Mouse (Mus musculus) Patski (cell line): ENCODE data around the gene Dnajb13. TPM values are rescaled to one million over a fixed set of nuclear protein-coding genes. Genes with fewer than 3 reads are reported as not detected.
A peak's percentile ranks its signal among the peaks of the same experiment; 100 is the strongest.

ENCODE experiments used
- ATAC-seq: fragments of 100-300 bp; one replicate; pipeline ENCODE4 v1.8.0; 2021
- CTCF ChIA-PET: fragments of 350-600 bp; sonication (Branson Sonifier 250); formaldehyde crosslinking; loops from one replicate; lab custom pipeline; 2022; ENCODE audit warnings: inconsistent platforms; lab: Charles Lee
- POLR2A ChIA-PET: fragments of 350-600 bp; sonication (Branson Sonifier 250); formaldehyde crosslinking; loops from one replicate; lab custom pipeline; 2022; ENCODE audit warnings: antibody characterized with exemption, inconsistent platforms; lab: Charles Lee
- DNase-seq: peaks from one replicate; pipeline ENCODE4 v3.0.0-alpha.2; 2011; ENCODE audit warnings: low read depth, low spot score
- H3K27me3 ChIP-seq: fragments of 371-371 bp; one replicate; pipeline ENCODE4 v1.5.1; 2021
- CTCF ChIP-seq: fragments of 100-300 bp; IDR thresholded peaks from one replicate; pipeline ENCODE4 v1.5.1; 2021
- in situ Hi-C: fragments of 300-500 bp; cut with MboI; formaldehyde crosslinking; loops from 3 replicates; pipeline ENCODE4 v1.11.1; 2018; ENCODE audit warnings: low pct_unique_long_range_greater_than_20kb, mixed read lengths
- polyA plus RNA-seq: library from polyadenylated mRNA; unstranded; gene quantifications from one replicate; pipeline ENCODE4 v1.2.3, GENCODE M21; 2021

Dnajb13 gene
- polyA plus RNA-seq, 1 experiment from 2014 or later, result 0.05 TPM

DNA sequence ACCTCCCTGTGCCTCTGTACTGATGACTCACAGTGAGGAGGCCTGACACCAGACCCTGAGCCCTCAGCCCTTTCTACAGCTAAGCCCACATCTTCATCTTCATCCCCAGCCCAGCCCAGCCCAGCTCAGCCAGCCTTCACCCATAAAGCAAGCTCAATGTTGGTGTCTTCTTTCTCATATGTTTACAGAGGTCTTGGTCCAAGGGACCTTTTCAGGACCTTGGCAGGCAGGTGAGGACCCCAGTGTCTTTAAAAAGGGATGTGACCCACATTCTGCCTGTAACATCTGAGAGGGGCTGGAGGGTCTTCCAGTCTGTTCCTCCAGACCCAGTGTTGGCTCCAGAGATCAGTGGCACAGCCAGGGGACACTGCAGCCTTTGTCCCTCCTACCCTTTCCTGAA, 15.3 kb downstream of the Dnajb13 start:
- no peak for DNase-seq
- TF ChIP-seq CTCF, result no peak
- in situ Hi-C loops, result no loop called here
- no peaks in the 10 kb centered on the region for H3K27me3 ChIP-seq
- ChIA-PET CTCF (no interaction called here), POLR2A (no interaction called here)
- no peak for ATAC-seq

DNA sequence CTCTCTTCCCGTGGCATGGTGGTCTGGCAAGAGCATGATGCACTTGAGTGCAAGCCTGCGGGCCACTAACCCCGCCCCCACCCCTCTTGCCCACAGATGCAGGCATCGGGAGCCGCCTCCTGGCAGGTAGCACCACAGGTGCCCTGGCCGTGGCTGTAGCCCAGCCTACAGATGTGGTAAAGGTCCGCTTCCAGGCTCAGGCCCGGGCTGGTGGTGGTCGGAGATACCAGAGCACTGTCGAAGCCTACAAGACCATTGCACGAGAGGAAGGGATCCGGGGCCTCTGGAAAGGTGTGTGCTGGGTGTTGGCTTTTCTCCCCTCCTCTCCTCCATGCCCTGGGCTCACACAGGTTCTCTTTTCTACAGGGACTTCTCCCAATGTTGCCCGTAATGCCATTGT, 16.8 kb downstream of the Dnajb13 start:
- CTCF ChIA-PET, result interaction anchor here (0.8 kb wide), 1 partner anchor 23 kb away, joined by 3 read pairs; no protein-coding TSS in a partner anchor
- in situ Hi-C loops, result no loop called here
- ATAC-seq, result no peak
- H3K27me3 ChIP-seq, result no peaks in the 10 kb centered on the region
- POLR2A ChIA-PET, result no interaction called here
- TF ChIP-seq CTCF, result no peak
- DNase-seq, result no peak

DNA sequence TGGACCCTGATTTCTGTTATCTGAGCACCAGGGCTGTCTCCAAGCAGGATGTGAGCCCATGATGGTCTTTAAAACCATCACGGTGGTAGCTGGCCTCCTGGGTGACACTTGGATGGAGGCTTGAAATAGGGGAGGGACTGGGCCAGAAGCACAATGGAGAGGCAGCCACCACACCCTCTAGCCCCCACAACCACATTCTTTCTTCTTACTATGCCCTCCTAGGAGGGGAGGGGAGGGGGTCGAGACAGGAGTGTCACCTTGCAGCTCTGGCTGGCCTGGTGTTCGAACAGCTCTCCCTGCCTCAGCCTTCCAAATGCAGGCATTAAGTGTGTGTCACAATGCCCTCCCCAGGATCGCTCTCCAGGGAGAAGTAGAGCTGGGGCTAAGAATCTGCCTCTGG, 17.4 kb downstream of the Dnajb13 start:
- H3K27me3 ChIP-seq, result no peaks in the 10 kb centered on the region
- ChIA-PET CTCF (interaction anchor here (0.8 kb wide), 1 partner anchor 23 kb away, joined by 3 read pairs; no protein-coding TSS in a partner anchor), POLR2A (no interaction called here)
- in situ Hi-C loops, result no loop called here
- ATAC-seq (no peak), DNase-seq (no peak)
- no peak for TF ChIP-seq CTCF

DNA sequence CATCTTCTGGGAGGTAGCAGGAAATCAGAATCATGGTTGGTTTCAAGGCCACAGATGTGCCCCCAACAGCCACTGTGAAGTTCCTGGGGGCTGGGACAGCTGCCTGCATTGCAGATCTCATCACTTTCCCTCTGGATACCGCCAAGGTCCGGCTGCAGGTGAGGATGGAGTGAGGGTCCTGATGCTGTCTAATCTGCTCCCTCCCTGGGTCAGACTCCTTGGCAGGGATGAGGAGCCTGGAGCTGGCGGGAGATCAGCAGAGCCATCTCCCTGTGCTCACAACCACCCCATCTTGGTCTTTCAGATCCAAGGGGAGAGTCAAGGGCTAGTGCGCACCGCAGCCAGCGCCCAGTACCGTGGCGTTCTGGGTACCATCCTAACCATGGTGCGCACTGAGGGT, 18.0 kb downstream of the Dnajb13 start:
- no peaks in the 10 kb centered on the region for H3K27me3 ChIP-seq
- ChIA-PET POLR2A (no interaction called here), CTCF (interaction anchor here (0.8 kb wide), 1 partner anchor 24 kb away, joined by 3 read pairs; no protein-coding TSS in a partner anchor)
- DNase-seq (no peak), ATAC-seq (no peak)
- in situ Hi-C loops, result no loop called here
- TF ChIP-seq CTCF, result no peak

DNA sequence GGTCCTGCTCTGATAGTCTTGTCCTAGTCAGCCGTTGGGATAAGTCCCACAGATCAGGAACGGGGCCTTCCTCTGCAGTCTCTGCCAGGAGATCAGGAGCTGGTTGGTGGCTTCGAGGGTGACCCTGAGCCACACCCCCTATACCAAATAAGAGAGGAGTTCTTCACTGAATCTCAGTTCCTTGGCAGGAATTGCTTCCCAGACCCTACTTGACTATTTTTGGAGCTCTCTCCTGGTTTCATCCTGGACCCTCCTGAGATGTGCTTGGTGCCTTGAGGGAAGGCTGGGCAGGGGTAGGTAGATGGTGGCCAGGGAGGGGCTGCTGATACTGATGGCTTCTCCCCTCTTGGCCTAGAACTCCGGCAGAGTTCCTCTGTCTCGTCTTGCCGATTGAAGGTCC, 18.4 kb downstream of the Dnajb13 start:
- POLR2A ChIA-PET, result no interaction called here
- TF ChIP-seq CTCF, result no peak
- no peaks in the 10 kb centered on the region for H3K27me3 ChIP-seq
- DNase-seq (no peak), ATAC-seq (no peak)
- in situ Hi-C loops, result no loop called here
- CTCF ChIA-PET, result no interaction called here

DNA sequence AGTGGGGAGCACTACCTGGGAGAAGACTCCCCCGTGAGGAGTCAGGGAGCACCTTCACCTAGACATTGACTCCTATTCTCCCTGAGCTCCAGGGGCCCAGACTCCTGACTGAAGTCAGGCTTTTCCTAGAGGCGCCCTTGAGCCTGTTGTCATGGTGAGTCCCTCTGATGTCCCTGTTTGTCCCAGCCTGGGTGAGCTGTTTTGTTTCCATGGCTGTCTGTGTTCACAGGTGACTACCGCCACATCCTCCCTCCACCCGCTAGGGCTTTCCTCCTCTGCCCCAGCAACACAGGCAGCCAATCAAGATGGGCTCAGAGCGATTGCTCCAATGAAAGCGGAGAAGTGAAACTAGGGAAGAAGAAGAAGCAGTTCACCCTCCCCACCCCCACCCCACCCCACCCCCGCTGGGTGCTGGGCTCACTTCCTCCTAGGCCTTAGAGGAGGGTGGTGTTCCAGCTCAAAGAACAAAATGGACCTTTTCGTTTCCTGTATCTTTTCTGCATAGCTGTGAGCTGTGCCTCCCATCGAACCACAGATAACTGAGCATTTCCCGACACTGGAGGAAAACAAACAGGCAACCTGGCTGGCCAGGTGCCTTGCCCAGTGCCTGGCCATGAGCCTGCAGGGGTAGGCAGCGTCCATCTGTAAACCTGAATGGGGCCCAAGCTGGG, 19.0 kb downstream of the Dnajb13 start:
- no peak for TF ChIP-seq CTCF
- H3K27me3 ChIP-seq, result no peaks in the 10 kb centered on the region
- ATAC-seq (peak; percentile 18), DNase-seq (no peak)
- ChIA-PET CTCF (no interaction called here), POLR2A (no interaction called here)
- in situ Hi-C loops, result no loop called here

DNA sequence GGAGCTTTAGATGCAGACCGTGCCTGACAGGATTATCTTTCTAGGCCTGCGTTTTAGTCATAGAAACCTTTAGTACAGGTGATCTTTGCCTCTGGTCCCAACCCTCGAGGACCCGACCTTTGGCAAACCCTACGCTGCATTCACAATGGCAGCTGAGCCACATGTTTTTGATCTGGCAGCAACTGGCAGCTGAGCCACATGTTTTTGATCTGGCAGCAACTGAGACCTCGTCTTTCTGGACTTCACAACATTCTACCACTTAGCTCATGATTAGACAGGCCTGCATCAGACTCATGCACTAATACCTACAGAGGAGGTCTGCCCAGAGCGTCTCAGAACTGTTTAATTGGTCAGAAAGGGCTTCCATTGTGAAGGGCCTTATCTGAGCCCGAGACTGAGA, 19.7 kb downstream of the Dnajb13 start:
- no peaks in the 10 kb centered on the region for H3K27me3 ChIP-seq
- ATAC-seq (no peak), DNase-seq (no peak)
- TF ChIP-seq CTCF, result no peak
- POLR2A ChIA-PET, result interaction anchor here (0.7 kb wide), 1 partner anchor 122 kb away, joined by 3 read pairs; no protein-coding TSS in a partner anchor
- in situ Hi-C loops, result no loop called here
- CTCF ChIA-PET, result interaction anchor here (1.1 kb wide), 1 partner anchor 12 kb away, joined by 3 read pairs; no protein-coding TSS in a partner anchor

DNA sequence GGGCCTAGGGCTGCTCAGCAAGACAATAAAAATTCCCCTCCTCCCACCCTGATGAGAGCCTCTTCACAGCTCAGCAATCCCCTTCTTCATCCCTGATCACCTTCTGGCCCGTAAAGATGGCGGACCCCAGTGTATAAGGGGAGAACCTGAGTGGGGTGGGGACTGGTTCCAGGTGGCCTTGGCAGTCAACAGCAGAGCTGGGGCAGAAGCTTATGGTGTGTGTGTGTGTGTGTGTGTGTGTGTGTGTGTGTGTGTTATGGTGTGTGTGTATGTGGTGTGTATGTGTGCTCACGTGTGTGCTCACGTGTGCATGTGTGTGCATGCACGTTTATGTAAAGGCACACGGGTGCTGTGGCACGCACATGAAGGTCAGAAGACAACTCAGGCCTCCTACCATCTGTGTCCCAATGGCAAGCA, 20.3 kb downstream of the Dnajb13 start:
- no peak for ATAC-seq
- H3K27me3 ChIP-seq, result no peaks in the 10 kb centered on the region
- DNase-seq, result no peak
- ChIA-PET POLR2A (no interaction called here), CTCF (interaction anchor here (1.1 kb wide), 1 partner anchor 12 kb away, joined by 3 read pairs; no protein-coding TSS in a partner anchor)
- TF ChIP-seq CTCF, result no peak
- in situ Hi-C loops, result no loop called here

DNA sequence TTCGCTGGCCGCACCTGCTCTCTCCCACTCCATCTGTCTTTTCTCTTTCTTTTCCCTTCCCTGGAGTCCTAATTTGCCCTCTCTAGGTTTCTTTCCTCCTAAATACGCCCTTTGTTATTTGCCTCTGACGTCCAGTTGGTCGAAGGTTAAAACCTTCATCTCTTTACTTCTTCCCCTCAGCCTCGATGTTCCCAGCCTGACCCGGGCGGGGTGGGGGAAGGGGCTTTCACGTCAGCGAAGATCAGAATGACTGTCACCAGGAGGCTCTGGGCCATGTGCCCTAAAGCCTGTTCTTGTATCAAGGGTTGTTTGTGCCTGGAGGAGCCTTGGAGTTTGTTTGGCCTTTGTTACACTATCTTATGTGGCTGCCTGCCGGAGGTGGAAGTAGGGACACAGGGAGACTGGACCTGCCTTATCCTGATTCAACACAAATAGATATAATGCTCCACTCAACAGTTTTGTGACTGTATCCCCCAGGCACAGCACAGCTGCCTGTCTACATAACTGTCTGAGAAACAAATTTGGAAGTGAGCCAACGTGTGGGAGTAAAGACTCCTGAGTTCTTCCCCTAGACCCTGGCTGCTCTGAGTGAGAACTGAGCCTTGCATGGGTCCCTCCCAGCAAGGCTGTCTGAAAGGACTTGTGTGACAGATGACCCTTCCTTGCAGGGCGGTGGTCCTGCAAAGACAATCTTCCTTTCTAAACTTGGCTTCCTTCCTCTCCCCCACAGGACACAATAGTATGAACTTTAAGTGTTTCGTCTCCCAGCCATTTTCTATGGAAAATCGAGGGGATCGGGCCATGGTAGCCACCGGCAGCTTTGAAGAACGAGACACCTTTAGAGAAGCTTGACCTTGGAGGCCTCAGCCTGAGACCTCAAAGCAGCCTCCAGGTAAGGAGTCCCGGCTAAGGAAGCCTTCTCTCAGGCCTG, 21.0 kb downstream of the Dnajb13 start:
- no peaks in the 10 kb centered on the region for H3K27me3 ChIP-seq
- TF ChIP-seq CTCF, result no peak
- CTCF ChIA-PET, result interaction anchor here (1.1 kb wide), 1 partner anchor 13 kb away, joined by 3 read pairs; no protein-coding TSS in a partner anchor
- in situ Hi-C loops, result no loop called here
- peak; percentile 17 for ATAC-seq
- DNase-seq, result peak; percentile 41
- POLR2A ChIA-PET, result no interaction called here

DNA sequence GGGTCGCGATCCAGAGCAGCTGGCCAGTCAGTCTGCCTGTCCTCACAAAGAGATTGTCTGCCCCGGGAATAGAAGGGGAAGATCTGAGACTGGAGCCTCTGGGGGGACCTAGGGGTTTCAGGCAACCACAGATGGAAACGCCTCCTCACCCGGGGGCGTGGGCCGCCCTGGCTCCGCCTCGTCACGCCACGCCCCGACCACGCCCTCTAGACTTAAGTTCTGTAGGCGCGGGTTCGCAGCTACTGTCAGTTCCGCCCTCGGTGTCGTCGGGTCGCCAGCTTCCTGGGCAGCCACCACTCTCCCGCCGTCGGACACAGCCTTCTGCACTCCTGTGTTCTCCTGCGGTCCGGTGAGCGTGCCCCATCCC, 21.7 kb downstream of the Dnajb13 start, which contains the start of gene Ucp2:
Ucp2 (plus strand) TSS at position 221 of the 367 bp plus-strand sequence.
- ChIA-PET CTCF (no interaction called here), POLR2A (no interaction called here)
- in situ Hi-C loops, result no loop called here

More for the DNA sequence above, 21.7 kb downstream of the Dnajb13 start, which contains the start of gene Ucp2:
- TF ChIP-seq CTCF, result no peak
- DNase-seq (no peak), ATAC-seq (no peak)
- no peaks in the 10 kb centered on the region for H3K27me3 ChIP-seq
